Mouse (Mus musculus) erythroblast, adult 5-6 weeks (primary cell): Measurements from ENCODE around the gene Slc8a2. TPM values are rescaled to one million over a fixed set of nuclear protein-coding genes. Genes with fewer than 3 reads are reported as not detected.
A peak's percentile ranks its signal among the peaks of the same experiment; 100 is the strongest.

Experiments used
- ATAC-seq: replicated peaks from 2 replicates; pipeline ENCODE4 v1.8.0; 2016; ENCODE audit warnings: moderate number of reproducible peaks, mild to moderate bottlenecking, moderate TSS enrichment, inconsistent platforms; ENCODE audit not compliant: poor library complexity, low FRiP score, severe bottlenecking
- total RNA-seq, 2 experiments: library from RNA; stranded (forward) in 1 of 2; stranded (reverse) in 1 of 2; fragments of 150-400 nt in 1 of 2; fragments of 200-764, 138-1000 nt in 1 of 2; gene quantifications; 2 replicates each; pipeline versions ENCODE4 v1.2.3 to v1.2.4; 2015 to 2017; ENCODE audit warnings: low replicate concordance in 2 of 2

Gene Slc8a2
- total RNA-seq, 2 experiments from 2014 or later: not detected

GRCm38 (mm10) chr7:16119569-16120261 lies 9.9 kb upstream of the Slc8a2 start, which contains the start of gene Kptn:
Kptn (plus strand) TSS chr7:16119895.
- peak; percentile 81 for ATAC-seq

- no peak for ATAC-seq
These were observed 9.4 kb upstream of the Slc8a2 start for GRCm38 (mm10) chr7:16120262-16120600.

- ATAC-seq: no peak
These were observed 3.8 kb upstream of the Slc8a2 start for GRCm38 (mm10) chr7:16125829-16126228.

GRCm38 (mm10) chr7:16128344-16128743 lies 1.3 kb upstream of the Slc8a2 start:
- no peak for ATAC-seq

GRCm38 (mm10) chr7:16128899-16129298 lies 727 bp upstream of the Slc8a2 start:
- no peak for ATAC-seq

- ATAC-seq: no peak
These were observed 443 bp downstream of the Slc8a2 start for GRCm38 (mm10) chr7:16129846-16130691.

GRCm38 (mm10) chr7:16130956-16131634 lies 1.5 kb downstream of the Slc8a2 start:
- no peak for ATAC-seq

GRCm38 (mm10) chr7:16132161-16132581 lies 2.5 kb downstream of the Slc8a2 start:
- no peak for ATAC-seq

GRCm38 (mm10) chr7:16132926-16133325 lies 3.3 kb downstream of the Slc8a2 start:
- ATAC-seq: no peak

- no peak for ATAC-seq
These were observed 4.1 kb downstream of the Slc8a2 start for GRCm38 (mm10) chr7:16133691-16134090.

- ATAC-seq: no peak
These were observed 5.3 kb downstream of the Slc8a2 start for GRCm38 (mm10) chr7:16134951-16135392.

GRCm38 (mm10) chr7:16146489-16147410 lies 17.1 kb downstream of the Slc8a2 start:
- ATAC-seq: no peak

GRCm38 (mm10) chr7:16147643-16148042 lies 18.0 kb downstream of the Slc8a2 start:
- ATAC-seq: no peak

- ATAC-seq: no peak
These were observed 19.6 kb downstream of the Slc8a2 start for GRCm38 (mm10) chr7:16149241-16149640.

GRCm38 (mm10) chr7:16150191-16151145 lies 20.8 kb downstream of the Slc8a2 start:
- ATAC-seq: no peak

- peak; percentile 60 for ATAC-seq
These were observed 23.9 kb downstream of the Slc8a2 start for GRCm38 (mm10) chr7:16153522-16153921.

GRCm38 (mm10) chr7:16155132-16155872 lies 25.7 kb downstream of the Slc8a2 start:
- ATAC-seq: no peak
